Mouse (Mus musculus): ENCODE results near the gene Otulinl.

The Otulinl gene

DNA sequence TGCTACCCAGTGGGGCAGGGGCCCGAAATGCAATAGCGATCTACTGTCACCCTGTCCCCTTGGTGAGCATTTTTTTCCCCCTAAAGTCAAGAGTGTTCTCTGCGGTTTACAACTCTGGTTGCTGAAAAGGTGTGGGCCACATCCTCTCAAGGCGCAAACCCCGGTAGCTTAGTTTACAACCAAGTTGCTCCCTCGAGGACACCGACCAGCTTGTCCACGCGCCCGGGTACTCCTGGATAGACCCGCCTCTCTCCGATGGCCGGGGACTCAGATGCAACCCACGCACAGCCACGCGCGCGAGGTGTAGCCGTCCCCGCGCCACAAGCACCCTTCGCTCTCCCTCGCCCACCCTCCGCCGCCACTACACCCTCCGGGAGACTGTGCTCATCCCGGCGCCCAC lies 382 bp downstream of the Otulinl start:
- no peak for DNase-seq (ENCODE audit: low spot score)

DNA sequence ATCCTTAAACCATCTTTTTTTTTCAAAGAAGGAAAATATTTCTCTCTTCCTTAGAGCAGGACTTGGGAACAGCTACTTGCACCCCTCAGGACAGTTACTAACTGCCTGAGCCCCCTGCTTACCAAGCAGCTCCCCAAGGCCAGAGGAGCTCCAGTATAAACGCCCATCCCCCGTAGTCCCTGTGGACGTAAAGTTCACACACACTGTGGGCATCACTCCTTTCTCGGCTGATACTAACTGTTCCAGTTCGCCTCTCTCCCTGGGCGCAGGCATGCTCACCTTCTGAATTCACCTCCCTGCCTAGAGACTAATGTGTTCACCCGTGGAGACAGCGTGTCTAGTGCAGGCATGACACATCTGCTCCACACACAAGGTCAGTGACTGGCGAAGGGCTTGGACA lies 2.9 kb downstream of the Otulinl start:
- DNase-seq (ENCODE audit: low spot score) = no peak

GRCm38 (mm10) chr15:27677801-27678200 lies 3.6 kb downstream of the Otulinl start:
- DNase-seq (ENCODE audit: low spot score) = no peak

- no peak for DNase-seq (ENCODE audit: low spot score)
These were observed 5.2 kb downstream of the Otulinl start for GRCm38 (mm10) chr15:27676211-27676610.

DNA sequence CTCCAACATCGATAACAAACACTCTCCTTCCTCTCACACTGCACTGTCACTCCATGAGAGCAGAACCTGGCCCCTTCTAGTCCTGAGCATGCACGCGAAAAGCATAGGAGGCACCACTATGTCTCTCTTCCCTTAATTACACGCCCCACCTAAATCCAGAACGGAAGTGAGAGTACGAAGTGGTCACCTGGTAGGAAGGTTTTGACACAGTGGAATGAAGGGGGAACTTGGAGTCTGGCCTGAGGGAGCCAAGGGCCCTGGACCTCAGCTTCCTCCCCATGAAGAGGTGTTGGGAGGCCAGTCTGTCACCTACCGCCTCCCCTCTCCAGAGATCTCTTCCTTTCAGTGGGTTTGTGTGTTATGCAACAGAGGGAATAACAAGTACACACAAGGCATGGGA lies 6.3 kb downstream of the Otulinl start:
- DNase-seq (ENCODE audit: low spot score) = no peak

- DNase-seq (ENCODE audit: low spot score) = no peak
These were observed 7.3 kb downstream of the Otulinl start for GRCm38 (mm10) chr15:27674041-27674440.

- no peak for DNase-seq (ENCODE audit: low spot score)
These were observed 8.2 kb downstream of the Otulinl start for GRCm38 (mm10) chr15:27673151-27673550.

DNA sequence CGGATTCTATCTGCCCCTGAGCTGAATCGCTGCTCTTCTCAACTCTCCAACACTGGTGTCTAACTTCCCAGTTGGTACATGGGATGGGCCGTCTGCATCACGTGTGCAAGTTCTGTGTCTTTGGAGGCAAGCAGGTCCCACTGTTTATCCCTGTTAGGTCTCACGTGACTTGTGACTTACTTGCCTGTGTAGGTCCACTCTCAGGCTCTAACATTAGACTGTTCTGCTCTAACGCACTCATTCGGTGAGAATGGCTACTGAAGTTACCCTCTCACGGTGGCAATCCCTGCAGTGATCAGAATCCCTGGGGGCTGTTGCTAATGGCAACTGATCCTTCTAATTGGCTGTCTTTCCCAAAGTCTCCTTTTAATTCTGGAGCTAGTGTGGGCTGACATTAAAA lies 9.1 kb downstream of the Otulinl start:
- no peak for DNase-seq (ENCODE audit: low spot score)

- DNase-seq (ENCODE audit: low spot score) = no peak
These were observed 9.7 kb downstream of the Otulinl start for GRCm38 (mm10) chr15:27671612-27672245.

DNA sequence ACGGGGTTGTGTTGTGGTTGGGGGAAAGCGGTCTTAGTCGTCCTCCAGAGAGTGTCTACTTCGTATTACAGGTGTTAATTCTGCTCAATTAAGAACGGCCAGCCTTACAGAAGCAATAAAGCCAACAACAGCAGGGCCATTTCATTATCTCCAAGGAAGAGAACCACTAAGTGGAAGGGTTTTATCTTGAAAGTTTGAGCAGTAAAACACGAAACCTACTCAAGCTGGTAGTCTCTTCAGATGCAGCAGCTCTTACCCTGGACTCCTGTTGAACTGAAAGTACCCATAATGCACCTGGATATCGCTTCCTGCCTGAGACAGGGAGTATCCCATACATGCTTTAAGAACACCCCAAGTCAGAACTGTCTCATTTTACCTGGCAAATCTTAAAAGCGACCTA lies 10.7 kb downstream of the Otulinl start:
- DNase-seq (ENCODE audit: low spot score) = no peak

GRCm38 (mm10) chr15:27669931-27670411 lies 11.4 kb downstream of the Otulinl start:
- no peak for DNase-seq (ENCODE audit: low spot score)

DNA sequence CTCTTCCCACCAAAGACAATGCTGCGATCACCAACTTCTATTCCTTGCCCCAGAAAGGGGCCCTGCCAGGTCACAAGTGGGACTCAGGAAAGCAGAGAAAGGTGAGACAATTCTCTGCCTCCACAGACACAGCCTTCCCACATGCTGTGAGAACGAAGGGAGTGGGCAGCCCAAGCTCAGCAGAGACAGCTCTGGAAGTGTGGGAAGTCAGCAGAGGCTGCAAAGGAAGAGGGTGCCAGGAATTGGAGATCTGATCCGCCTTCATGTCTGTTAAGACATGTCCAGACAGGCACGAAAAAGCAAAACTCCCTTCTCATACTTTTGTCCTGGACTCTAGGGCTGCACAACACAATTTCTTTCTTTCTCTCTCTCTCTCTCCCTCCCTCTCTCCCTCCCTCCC lies 12.1 kb downstream of the Otulinl start:
- DNase-seq (ENCODE audit: low spot score) = no peak

GRCm38 (mm10) chr15:27668557-27668956 lies 12.8 kb downstream of the Otulinl start:
- no peak for DNase-seq (ENCODE audit: low spot score)

DNA sequence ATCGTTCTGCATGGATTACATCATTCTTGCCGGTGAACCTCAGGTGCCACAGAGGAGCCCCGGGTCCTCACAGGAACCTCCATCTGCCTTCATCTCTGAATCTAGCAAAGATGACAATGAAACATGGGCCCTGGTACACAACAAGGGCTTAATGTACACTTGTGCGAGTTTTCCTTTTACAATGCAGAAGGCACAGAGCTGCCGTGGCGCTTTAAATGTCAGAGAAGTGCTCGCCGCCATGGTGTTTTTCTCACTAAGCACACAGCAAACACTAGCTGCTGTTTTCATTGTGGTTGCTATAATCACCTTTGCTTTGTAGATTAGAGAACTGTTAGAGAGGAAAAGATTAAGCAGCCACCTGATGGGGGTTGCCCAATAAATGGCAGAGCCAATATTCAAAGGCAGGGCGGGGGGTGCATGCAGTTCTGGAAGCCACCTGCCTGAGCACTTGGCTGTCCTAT lies 13.3 kb downstream of the Otulinl start:
- DNase-seq (ENCODE audit: low spot score) = no peak

- no peak for DNase-seq (ENCODE audit: low spot score)
These were observed 14.4 kb downstream of the Otulinl start for GRCm38 (mm10) chr15:27666911-27667539.

GRCm38 (mm10) chr15:27665392-27665911 lies 15.9 kb downstream of the Otulinl start:
- DNase-seq (ENCODE audit: low spot score) = peak; percentile 63

DNA sequence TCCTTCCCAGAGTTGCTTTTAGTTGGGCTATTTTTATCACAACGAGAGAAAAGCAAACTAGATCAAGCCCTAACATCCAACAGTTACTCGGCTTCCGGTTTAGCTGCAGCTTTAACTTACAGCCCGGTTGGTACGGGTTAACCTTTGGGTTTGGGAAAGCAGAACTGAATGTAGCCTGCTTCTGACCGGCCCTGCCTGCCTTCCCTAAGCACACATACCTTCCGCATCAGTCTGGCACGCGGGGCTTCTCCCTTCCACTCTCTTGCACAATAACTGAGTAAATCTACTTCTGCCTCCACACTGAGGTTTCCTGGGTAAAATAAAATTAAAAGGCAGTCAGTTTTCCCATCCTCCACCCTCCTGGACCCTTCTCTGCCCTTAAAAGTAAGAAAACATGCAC lies 17.3 kb downstream of the Otulinl start:
- DNase-seq (ENCODE audit: low spot score) = no peak

- DNase-seq (ENCODE audit: low spot score) = no peak
These were observed 18.7 kb downstream of the Otulinl start for GRCm38 (mm10) chr15:27662699-27663098.

GRCm38 (mm10) chr15:27661696-27662095 lies 19.7 kb downstream of the Otulinl start:
- peak; percentile 81 for DNase-seq (ENCODE audit: low spot score)

GRCm38 (mm10) chr15:27659592-27660244 lies 21.7 kb downstream of the Otulinl start:
- peak; percentile 96 for DNase-seq (ENCODE audit: low spot score)

DNA sequence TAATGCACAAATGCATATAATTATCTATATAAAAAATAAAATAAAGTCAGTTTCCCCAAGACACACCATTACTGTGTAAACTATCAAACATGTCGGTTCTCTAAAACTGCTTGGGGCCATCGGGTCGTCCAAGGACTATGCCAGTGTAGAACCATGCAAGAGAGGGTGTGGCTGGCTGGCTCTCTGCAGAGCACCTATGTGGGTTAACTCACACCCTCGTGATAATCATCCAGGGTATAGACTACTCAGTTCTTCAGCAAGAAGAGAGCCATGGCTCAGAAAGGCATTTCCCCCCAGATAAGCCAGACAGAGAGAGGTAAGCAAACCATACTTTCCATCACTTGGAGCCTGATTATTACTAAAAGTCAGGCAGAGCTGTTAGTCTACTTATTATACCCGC lies 22.2 kb downstream of the Otulinl start:
- peak; percentile 30 for DNase-seq (ENCODE audit: low spot score)

GRCm38 (mm10) chr15:27658356-27658755 lies 23.0 kb downstream of the Otulinl start:
- DNase-seq (ENCODE audit: low spot score) = no peak

GRCm38 (mm10) chr15:27657866-27658265 lies 23.5 kb downstream of the Otulinl start:
- DNase-seq (ENCODE audit: low spot score) = peak; percentile 16

All from testis, postnatal 10 days (tissue).